Mouse (Mus musculus): ENCODE measurements around the gene Ppm1m.

- TF ChIP-seq CTCF (IDR thresholded peaks at IDR 0.05; ENCODE audit: borderline replicate concordance, insufficient read depth, low read length) (no peak), POLR2A (IDR thresholded peaks at IDR 0.05; ENCODE audit: low read depth, low read length) (no peak)
Observed at GRCm38 (mm10) chr9:106216971-106217370, 17.4 kb upstream of the Ppm1m start.
